Mouse (Mus musculus): ENCODE measurements around the gene Gart.

DNA sequence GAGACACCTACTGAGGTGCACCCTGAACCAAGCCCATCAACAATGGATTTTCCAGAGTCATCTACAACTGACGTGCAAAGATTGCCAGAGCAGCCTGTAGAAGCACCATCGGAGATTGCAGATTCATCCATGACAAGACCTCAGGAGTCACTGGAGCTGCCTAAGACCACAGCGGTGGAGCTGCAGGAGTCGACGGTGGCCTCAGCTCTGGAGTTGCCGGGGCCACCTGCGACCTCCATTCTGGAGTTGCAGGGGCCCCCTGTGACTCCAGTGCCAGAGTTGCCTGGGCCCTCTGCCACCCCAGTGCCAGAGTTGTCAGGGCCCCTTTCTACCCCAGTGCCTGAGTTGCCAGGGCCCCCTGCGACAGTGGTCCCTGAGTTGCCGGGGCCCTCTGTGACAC lies 8.5 kb upstream of the Gart start:
- no peak for TF ChIP-seq ETS1 (conservative IDR thresholded peaks at IDR 0.05; ENCODE audit: low read depth, low read length)
- no peak for TF ChIP-seq NELFE (IDR thresholded peaks at IDR 0.05; ENCODE audit: low read depth, low read length)
- no peak for TF ChIP-seq POLR2A (IDR thresholded peaks at IDR 0.05; ENCODE audit: low read depth, low read length)
- TF ChIP-seq CHD2 (IDR thresholded peaks at IDR 0.05; ENCODE audit: low read length) = no peak
- TF ChIP-seq MEF2A (IDR thresholded peaks at IDR 0.05; ENCODE audit: borderline replicate concordance, low read depth, low read length) = no peak
